Mouse (Mus musculus) cerebellum, postnatal 36 days (tissue): ENCODE results near the gene Rab13.

Experiments
- DNase-seq, 2 experiments: peaks; one replicate each; pipeline ENCODE4 v3.0.0; 2021 to 2022; ENCODE audit warnings: mixed read lengths in 2 of 2

The Rab13 gene

GRCm38 (mm10) chr3:90264687-90265033 is 51.2 kb downstream of the Rab13 start:
- peak in 1 of 2 experiments; percentile 34 for DNase-seq

- peak; percentile 93 to 94 for DNase-seq
Measured at GRCm38 (mm10) chr3:90265034-90265931, 51.8 kb downstream of the Rab13 start, which contains the start of gene Dennd4b. Gene Dennd4b, plus strand, starts transcription at chr3:90265185.

GRCm38 (mm10) chr3:90265932-90266741 is 52.6 kb downstream of the Rab13 start:
- peak; percentile 33 to 59 for DNase-seq

GRCm38 (mm10) chr3:90266901-90267775 is 53.6 kb downstream of the Rab13 start:
- peak in 1 of 2 experiments; percentile 2 for DNase-seq

GRCm38 (mm10) chr3:90268190-90268589 is 54.7 kb downstream of the Rab13 start:
- DNase-seq, result peak in 1 of 2 experiments; percentile 2

- DNase-seq, result no peak
Measured at GRCm38 (mm10) chr3:90268971-90269370, 55.5 kb downstream of the Rab13 start.

GRCm38 (mm10) chr3:90270784-90271183 is 57.3 kb downstream of the Rab13 start:
- no peak for DNase-seq

GRCm38 (mm10) chr3:90272170-90272569 is 58.7 kb downstream of the Rab13 start:
- DNase-seq, result no peak

GRCm38 (mm10) chr3:90273855-90274254 is 60.4 kb downstream of the Rab13 start:
- DNase-seq, result no peak

- peak; percentile 74 to 79 for DNase-seq
Measured at GRCm38 (mm10) chr3:90275286-90275685, 61.8 kb downstream of the Rab13 start.
